Mouse (Mus musculus): Measurements from ENCODE around the gene Ddx39b.

GRCm38 (mm10) chr17:35245731-35246623 is 4.4 kb downstream of the Ddx39b start:
- no peak for TF ChIP-seq CTCF (IDR thresholded peaks at IDR 0.05; ENCODE audit: low read depth, low read length)
- TF ChIP-seq POLR2A (IDR thresholded peaks at IDR 0.05; ENCODE audit: insufficient read depth, low read length) = no peak
